Mouse (Mus musculus) layer of hippocampus, adult 9-11 months (tissue): ENCODE measurements around the gene Aspscr1.
"Not testable (repeated sequence)": the region's sequence is repeated elsewhere in the genome, so short reads cannot be mapped to it uniquely, and the experiment has no call there.

ENCODE experiments used
- DNase-seq: peaks from one replicate; pipeline ENCODE4 v3.0.0; 2022

The Aspscr1 gene

DNA sequence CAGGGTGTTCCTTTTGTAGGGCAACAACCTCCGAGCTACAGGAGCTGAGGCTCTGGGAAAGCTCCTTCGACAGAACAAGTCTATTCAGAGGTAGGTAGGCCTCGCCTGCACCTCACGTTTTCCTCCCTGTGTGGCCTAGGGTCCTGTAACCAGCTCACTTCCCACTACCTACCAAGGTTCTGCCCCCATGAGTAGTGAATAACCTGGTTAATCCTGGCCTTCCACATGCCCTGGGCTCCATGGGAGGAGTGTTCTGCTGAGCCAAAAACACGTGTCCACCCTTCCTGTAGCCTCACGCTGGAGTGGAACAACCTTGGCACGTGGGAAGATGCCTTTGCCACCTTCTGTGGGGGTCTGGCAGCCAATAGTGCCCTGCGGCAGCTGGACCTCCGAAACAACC, 42.4 kb downstream of the Aspscr1 start:
- no peak for DNase-seq

- DNase-seq = no peak
These were observed 46.5 kb downstream of the Aspscr1 start for GRCm38 (mm10) chr11:120719242-120719641.

- DNase-seq = no peak
These were observed 47.1 kb downstream of the Aspscr1 start for GRCm38 (mm10) chr11:120719841-120720376.

- peak; percentile 82 for DNase-seq
These were observed 47.7 kb downstream of the Aspscr1 start for GRCm38 (mm10) chr11:120720450-120720849.

- no peak for DNase-seq
These were observed 48.6 kb downstream of the Aspscr1 start, which contains the start of gene Rac3 for GRCm38 (mm10) chr11:120721124-120722066. Gene Rac3 (plus strand): TSS chr11:120721470.

GRCm38 (mm10) chr11:120722067-120722630, 49.4 kb downstream of the Aspscr1 start:
- no peak for DNase-seq

DNA sequence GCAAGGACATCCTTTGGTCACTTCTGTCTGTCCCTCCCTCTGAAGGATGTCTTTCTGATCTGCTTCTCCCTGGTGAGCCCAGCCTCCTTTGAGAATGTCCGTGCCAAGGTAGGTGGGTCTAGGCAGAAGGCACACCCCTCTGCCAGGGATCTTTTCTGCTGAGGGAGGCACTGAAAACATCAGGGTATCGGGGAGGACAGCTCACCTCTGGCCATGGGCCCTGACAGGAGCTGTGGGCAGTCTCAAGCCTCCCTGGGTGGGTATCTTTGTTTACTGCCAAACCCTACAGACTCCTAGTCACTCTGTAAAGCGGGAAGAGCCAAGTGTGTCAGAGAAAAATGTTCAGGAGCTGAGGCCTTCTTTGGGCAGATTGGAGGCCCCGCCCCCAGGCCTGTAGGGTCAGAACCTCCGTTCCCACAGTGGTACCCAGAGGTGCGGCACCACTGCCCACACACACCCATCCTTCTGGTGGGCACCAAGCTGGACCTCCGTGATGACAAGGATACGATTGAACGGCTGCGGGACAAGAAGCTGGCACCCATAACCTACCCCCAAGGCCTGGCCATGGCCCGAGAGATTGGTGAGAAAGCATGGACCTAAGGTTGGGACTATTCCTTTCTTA, 50.1 kb downstream of the Aspscr1 start:
- no peak for DNase-seq

DNA sequence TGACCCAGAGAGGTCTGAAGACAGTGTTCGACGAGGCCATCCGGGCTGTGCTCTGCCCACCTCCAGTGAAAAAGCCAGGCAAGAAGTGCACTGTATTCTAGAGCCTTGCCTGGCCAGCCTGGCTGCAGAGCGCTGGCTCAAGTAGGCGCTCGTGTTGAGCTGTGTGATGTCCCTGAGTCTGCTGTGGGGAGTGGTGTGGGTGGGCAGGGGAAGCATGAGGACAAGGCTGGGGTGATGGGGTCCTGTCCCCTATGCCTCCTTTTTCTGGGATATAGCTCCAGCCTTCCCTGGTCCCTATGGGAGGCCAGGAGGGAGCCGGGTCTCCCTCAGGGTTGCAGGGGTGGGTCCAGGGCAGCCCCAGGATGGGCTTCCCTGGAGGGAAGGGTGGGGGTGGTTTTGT, 50.7 kb downstream of the Aspscr1 start:
- no peak for DNase-seq

DNA sequence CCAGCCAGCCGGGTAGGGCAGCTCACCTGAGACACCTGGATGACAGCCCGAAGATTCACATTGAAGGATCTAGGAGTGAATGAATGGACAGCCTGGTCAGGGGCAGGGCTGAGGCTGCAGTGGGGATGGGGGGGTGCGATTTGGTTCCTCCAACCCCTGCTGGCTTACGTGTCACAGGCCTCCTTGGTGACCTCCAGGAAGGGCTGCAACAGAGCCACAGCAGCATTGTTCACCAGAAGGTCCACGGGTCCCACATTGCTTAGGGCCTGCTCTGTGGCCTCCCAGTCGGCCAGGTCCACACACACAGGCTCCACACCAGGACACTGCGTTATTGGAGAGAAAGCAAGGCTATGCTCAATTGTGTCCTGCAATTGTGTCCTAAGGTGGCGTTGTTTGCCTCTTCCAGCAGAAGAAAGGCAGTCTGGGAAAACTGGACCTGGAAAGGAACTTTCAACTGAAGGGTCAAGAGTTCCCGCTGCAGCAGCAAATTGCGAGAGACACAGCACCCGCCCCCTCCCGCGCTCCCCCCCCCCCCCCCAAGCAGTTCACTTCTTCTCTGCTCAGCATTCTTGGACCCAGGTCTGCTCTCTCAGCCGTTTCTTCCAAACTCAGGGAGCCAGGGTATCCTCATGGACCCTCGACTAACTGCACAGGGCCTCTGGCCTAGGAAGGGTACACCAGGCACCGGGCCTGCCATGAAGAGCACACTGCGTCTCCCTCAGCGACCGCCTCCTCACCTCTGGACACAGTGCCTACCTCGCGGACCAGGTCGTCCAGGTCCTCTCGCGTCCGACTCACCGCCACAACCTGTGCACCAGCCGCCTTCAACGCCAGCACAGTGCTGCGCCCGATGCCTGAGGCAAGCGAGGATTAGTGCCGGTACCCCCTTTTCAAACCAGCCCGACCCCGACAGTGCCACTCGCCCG, 53.7 kb downstream of the Aspscr1 start:
- DNase-seq = no peak

DNA sequence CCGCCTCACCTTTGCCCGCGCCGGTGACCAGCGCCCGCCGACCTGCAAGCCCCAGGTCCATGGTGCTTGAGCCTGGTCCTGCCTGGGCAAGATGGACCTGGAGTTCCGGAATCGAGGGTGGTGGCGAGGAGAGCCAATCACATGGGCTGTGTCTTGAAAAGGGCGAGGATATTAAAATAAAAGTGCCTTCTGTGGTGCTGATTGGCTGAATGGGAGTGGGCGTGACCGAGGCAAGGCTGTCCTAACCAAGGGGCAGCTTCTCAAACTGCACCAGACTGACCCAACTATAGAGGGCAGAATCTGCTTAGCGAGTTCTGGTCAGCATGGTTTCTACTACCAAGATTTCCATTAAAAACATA, 54.4 kb downstream of the Aspscr1 start, which contains the start of gene Dcxr:
Gene Dcxr (minus strand): TSS at position 113 of the 359 bp plus-strand sequence.
- peak; percentile 92 for DNase-seq

DNA sequence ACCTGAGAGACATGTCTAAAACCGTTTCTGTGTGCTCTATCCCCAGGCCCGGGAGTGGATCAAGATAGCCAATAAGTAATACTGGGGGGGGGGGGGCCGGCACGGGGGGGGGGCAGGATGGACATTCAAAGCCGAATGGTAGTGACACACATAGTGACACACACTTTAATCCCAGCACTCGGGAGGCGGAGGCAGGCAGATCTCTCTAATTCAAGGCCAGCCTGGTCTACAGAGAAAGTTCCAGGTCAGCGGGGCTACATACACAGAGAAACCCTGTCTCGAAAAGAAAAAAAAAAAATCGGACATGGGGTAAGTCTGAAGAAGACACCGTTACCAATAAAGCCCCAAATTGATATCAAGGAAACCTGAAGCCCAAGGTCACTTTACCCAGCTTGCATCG, 54.8 kb downstream of the Aspscr1 start:
- no peak for DNase-seq

- DNase-seq = no peak
These were observed 55.9 kb downstream of the Aspscr1 start for GRCm38 (mm10) chr11:120728530-120729240.

GRCm38 (mm10) chr11:120729432-120730050, 56.8 kb downstream of the Aspscr1 start:
- DNase-seq = not testable (repeated sequence)

- DNase-seq = no peak
These were observed 57.6 kb downstream of the Aspscr1 start for GRCm38 (mm10) chr11:120730331-120730870.

DNA sequence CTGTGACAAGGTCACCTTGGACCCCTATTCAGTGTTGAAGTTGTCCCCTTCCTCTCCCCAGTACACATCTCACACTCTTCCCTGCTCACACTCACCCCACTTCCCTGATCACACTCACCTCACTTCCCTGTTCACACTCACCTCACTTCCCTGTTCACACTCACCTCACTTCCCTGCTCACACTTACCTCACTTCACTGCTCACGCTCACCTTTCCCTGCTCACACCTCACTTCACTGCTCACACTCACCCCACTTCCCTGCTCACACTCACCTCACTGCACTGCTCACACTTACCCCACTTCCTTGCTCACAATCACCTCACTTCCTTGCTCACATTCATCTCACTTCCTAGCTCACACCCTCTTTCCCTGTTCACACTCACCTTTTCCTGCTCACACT, 58.6 kb downstream of the Aspscr1 start:
- no peak for DNase-seq

DNA sequence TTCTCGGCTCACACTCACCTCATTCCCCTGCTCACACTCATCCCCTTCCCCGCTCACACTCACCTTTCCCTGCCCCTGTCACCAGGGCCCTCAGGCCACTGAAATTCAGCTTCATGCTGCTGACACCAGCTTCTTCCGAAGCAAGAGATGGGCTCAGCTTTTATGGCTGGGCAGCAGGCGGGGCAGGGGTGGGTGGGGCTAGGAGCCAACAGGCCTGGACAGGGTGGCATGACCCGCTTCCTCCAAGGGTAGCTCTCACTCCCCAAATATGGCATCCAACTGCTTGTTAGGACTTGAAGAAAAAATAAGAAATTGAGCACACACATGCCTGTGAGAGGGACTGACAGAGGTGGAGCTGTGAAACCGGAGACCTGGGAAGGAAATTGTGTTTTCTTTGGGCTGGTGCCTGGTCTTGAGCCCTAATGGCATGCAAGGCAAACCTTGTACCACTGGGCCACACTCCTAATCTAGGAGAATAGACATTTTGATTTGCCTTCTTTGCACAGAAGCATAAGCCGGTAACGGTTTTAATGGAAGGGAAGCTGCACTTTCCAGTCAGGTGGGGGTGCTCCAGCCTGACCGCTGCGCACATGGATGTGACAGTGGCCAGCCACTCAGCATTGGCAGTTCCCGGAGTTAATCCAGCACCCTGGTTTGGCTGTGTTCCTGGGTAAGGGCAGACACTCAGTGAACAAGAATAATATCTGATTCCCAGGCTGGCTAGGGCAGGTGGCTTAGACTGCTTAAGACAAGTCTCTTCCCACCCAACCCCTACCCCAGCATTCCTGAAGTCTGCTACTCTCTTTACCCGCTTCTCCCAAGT, 59.3 kb downstream of the Aspscr1 start, which contains the start of gene Cbr2:
Gene Cbr2 (minus strand): TSS at position 257 of the 823 bp plus-strand sequence.
- no peak for DNase-seq

DNA sequence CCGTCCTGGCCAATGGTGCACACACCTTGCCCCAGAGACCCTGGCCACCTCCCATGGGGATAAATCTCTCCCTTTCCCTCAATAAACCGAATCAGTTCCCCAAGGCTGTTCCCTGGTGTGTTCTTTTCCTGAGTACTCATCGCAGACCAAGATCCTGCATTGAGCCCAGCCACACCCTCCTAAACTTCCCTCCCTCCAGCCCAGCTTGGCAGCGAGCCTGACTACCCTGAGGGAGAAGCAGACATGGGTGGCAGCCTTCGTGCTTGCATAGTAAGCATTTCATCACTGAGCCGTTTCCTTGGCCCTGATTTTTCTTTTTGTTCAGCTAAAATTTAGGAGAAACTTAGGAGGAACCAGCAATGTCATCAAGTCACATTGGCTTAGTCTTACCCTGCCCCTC, 60.7 kb downstream of the Aspscr1 start:
- no peak for DNase-seq

GRCm38 (mm10) chr11:120736424-120736823, 63.7 kb downstream of the Aspscr1 start:
- no peak for DNase-seq

GRCm38 (mm10) chr11:120740981-120741380, 68.2 kb downstream of the Aspscr1 start:
- no peak for DNase-seq
